Mouse (Mus musculus) natural killer cell, adult 2 months (primary cell): ENCODE data around the gene Crabp2.

Experiments
- DNase-seq, 2 experiments: peaks; one replicate each; pipeline ENCODE4 v3.0.0; 2022; ENCODE audit warnings: low spot score in 2 of 2

Crabp2 gene

GRCm38 (mm10) chr3:87984094-87984493, 35.6 kb downstream of the Crabp2 start:
- no peak for DNase-seq

GRCm38 (mm10) chr3:87985505-87986320, 37.2 kb downstream of the Crabp2 start:
- DNase-seq, result no peak

GRCm38 (mm10) chr3:87986868-87987267, 38.4 kb downstream of the Crabp2 start:
- DNase-seq, result peak; percentile 89 to 93

- DNase-seq, result no peak
Measured at GRCm38 (mm10) chr3:87987633-87988032, 39.2 kb downstream of the Crabp2 start.

GRCm38 (mm10) chr3:87988068-87988467, 39.6 kb downstream of the Crabp2 start:
- DNase-seq, result no peak

GRCm38 (mm10) chr3:87989935-87990334, 41.5 kb downstream of the Crabp2 start:
- DNase-seq, result no peak

- DNase-seq, result no peak
Measured at GRCm38 (mm10) chr3:87993436-87993835, 45.0 kb downstream of the Crabp2 start.

- DNase-seq, result no peak
Measured at GRCm38 (mm10) chr3:87995331-87995730, 46.9 kb downstream of the Crabp2 start.

- no peak for DNase-seq
Measured at GRCm38 (mm10) chr3:87996401-87996800, 47.9 kb downstream of the Crabp2 start.

- no peak for DNase-seq
Measured at GRCm38 (mm10) chr3:87996971-87997614, 48.6 kb downstream of the Crabp2 start.

GRCm38 (mm10) chr3:87998747-87999146, 50.3 kb downstream of the Crabp2 start:
- DNase-seq, result no peak

- no peak for DNase-seq
Measured at GRCm38 (mm10) chr3:87999243-87999895, 50.9 kb downstream of the Crabp2 start.

- no peak for DNase-seq
Measured at GRCm38 (mm10) chr3:88000181-88000580, 51.7 kb downstream of the Crabp2 start, which contains the start of gene Bcan. Gene Bcan (minus strand): TSS chr3:88000230.

- DNase-seq, result no peak
Measured at GRCm38 (mm10) chr3:88000816-88001595, 52.5 kb downstream of the Crabp2 start.

- DNase-seq, result no peak
Measured at GRCm38 (mm10) chr3:88002291-88002976, 54.0 kb downstream of the Crabp2 start.
